Mouse (Mus musculus): ENCODE measurements at regions not wholly inside any gene's neighbourhood (a gene's known extent, or its start where the extent isn't known, plus 50 kb on each side); places are given as distances from the start of the nearest gene placed in this dataset.

DNA sequence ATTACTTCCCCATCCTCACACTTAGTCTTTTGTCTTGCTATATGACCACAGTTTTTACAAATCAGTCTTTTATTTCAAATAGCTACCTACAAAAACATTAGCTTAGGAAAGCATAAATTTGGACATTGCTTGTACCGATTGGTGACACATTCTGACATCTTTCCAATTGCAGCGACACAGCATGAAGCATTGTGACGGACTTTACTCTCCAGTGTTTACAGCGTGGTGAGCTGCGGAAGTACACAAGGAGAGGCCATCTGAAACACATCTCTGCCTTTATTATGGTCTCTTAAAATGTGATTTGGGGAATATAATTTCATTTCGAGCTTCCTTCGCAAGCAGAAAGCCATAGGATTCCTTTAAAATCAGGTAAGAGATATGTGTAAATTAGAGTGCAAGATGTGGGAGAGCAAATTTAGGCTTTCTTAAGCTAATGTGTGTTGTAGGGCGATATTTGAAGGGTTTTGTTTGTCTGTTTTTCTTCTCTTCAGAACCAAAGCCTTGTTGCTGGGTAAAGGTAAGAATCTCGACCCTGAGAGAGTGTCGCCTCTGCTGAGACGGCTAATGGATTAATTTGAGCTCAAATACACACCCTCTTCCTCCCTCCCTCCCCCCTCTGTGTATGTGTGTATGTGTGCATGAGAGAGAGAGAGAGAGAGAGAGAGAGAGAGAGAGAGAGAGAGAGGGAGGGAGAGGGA is 126.3 kb upstream of the Med14 start:
- H3ac ChIP-seq (ENCODE audit: control insufficient read depth, insufficient read length), result no peak overlapping the region
- no peaks in the 10 kb centered on the region for H3K27me3 ChIP-seq (ENCODE audit: control insufficient read depth, insufficient read depth, insufficient read length)
- H3K79me2 ChIP-seq (ENCODE audit: control insufficient read depth, insufficient read depth), result no peaks in the 10 kb centered on the region
- H3K4me2 ChIP-seq (ENCODE audit: low read depth), result no peak overlapping the region
- no peak for TF ChIP-seq TCF3 (IDR thresholded peaks at IDR 0.05; ENCODE audit: insufficient read length, low read depth)
- TF ChIP-seq SRF (IDR thresholded peaks at IDR 0.05; ENCODE audit: control insufficient read depth, insufficient read length, low read depth), result no peak
- no peak for TF ChIP-seq MYOD1 (IDR thresholded peaks at IDR 0.05; ENCODE audit: control insufficient read depth in 1 of 3, insufficient read length in 2 of 3, low read depth in 2 of 3)
- TF ChIP-seq TCF12 (IDR thresholded peaks at IDR 0.05; ENCODE audit: insufficient read depth, poor library complexity, severe bottlenecking), result no peak
- TF ChIP-seq MYOG (IDR thresholded peaks at IDR 0.05; ENCODE audit: control insufficient read depth in 1 of 3, insufficient read depth in 1 of 3, insufficient read length in 2 of 3, low read depth in 2 of 3), result no peak
- TF ChIP-seq E2F4 (IDR thresholded peaks at IDR 0.05; ENCODE audit: insufficient read depth), result no peak
- no peak for TF ChIP-seq CEBPB (IDR thresholded peaks at IDR 0.05; ENCODE audit: insufficient read depth, poor library complexity, severe bottlenecking)
- TF ChIP-seq POLR2A (IDR thresholded peaks at IDR 0.05; ENCODE audit: insufficient read length, low read depth), result no peak
- no peak for TF ChIP-seq POLR2AphosphoS2 (IDR thresholded peaks at IDR 0.05; ENCODE audit: insufficient read length, low read depth)
- no peak overlapping the region for H3K4me3 ChIP-seq
- no peaks in the 10 kb centered on the region for H3K36me3 ChIP-seq (ENCODE audit: control insufficient read depth, insufficient read depth)

GRCm38 (mm10) chrX:12887516-12887915 is 125.6 kb upstream of the Med14 start:
- no peaks in the 10 kb centered on the region for H3K36me3 ChIP-seq (ENCODE audit: control insufficient read depth, insufficient read depth)
- no peak overlapping the region for H3K4me3 ChIP-seq
- TF ChIP-seq TCF12 (IDR thresholded peaks at IDR 0.05; ENCODE audit: insufficient read depth, poor library complexity, severe bottlenecking) (no peak), SRF (IDR thresholded peaks at IDR 0.05; ENCODE audit: control insufficient read depth, insufficient read length, low read depth) (no peak), USF1 (IDR thresholded peaks at IDR 0.05; ENCODE audit: low read depth) (no peak), CEBPB (IDR thresholded peaks at IDR 0.05; ENCODE audit: insufficient read depth, poor library complexity, severe bottlenecking) (no peak), MYOG (IDR thresholded peaks at IDR 0.05; ENCODE audit: control insufficient read depth in 1 of 3, insufficient read depth in 1 of 3, insufficient read length in 2 of 3, low read depth in 2 of 3) (no peak), POLR2A (IDR thresholded peaks at IDR 0.05; ENCODE audit: insufficient read length, low read depth) (no peak), MAX (IDR thresholded peaks at IDR 0.05; ENCODE audit: low read depth) (no peak), MYOD1 (IDR thresholded peaks at IDR 0.05; ENCODE audit: control insufficient read depth in 1 of 3, insufficient read length in 2 of 3, low read depth in 2 of 3) (no peak), REST (IDR thresholded peaks at IDR 0.05; ENCODE audit: insufficient read depth, insufficient read length) (no peak), E2F4 (IDR thresholded peaks at IDR 0.05; ENCODE audit: insufficient read depth) (no peak), TCF3 (IDR thresholded peaks at IDR 0.05; ENCODE audit: insufficient read length, low read depth) (no peak), POLR2AphosphoS2 (IDR thresholded peaks at IDR 0.05; ENCODE audit: insufficient read length, low read depth) (no peak)
- no peaks in the 10 kb centered on the region for H3K27me3 ChIP-seq (ENCODE audit: control insufficient read depth, insufficient read depth, insufficient read length)
- H3ac ChIP-seq (ENCODE audit: control insufficient read depth, insufficient read length), result no peak overlapping the region
- no peaks in the 10 kb centered on the region for H3K79me2 ChIP-seq (ENCODE audit: control insufficient read depth, insufficient read depth)
- H3K4me2 ChIP-seq (ENCODE audit: low read depth), result no peak overlapping the region

GRCm38 (mm10) chrX:12886160-12887048 is 124.5 kb upstream of the Med14 start:
- no peaks in the 10 kb centered on the region for H3K36me3 ChIP-seq (ENCODE audit: control insufficient read depth, insufficient read depth)
- H3K27me3 ChIP-seq (ENCODE audit: control insufficient read depth, insufficient read depth, insufficient read length), result no peaks in the 10 kb centered on the region
- H3ac ChIP-seq (ENCODE audit: control insufficient read depth, insufficient read length), result no peak overlapping the region
- H3K4me2 ChIP-seq (ENCODE audit: low read depth), result no peak overlapping the region
- H3K4me3 ChIP-seq, result no peak overlapping the region
- no peak for TF ChIP-seq POLR2A (IDR thresholded peaks at IDR 0.05; ENCODE audit: insufficient read length, low read depth)
- TF ChIP-seq REST (IDR thresholded peaks at IDR 0.05; ENCODE audit: insufficient read depth, insufficient read length), result no peak
- no peak for TF ChIP-seq USF1 (IDR thresholded peaks at IDR 0.05; ENCODE audit: low read depth)
- TF ChIP-seq E2F4 (IDR thresholded peaks at IDR 0.05; ENCODE audit: insufficient read depth), result no peak
- TF ChIP-seq TCF3 (IDR thresholded peaks at IDR 0.05; ENCODE audit: insufficient read length, low read depth), result no peak
- TF ChIP-seq TCF12 (IDR thresholded peaks at IDR 0.05; ENCODE audit: insufficient read depth, poor library complexity, severe bottlenecking), result no peak
- no peak for TF ChIP-seq SRF (IDR thresholded peaks at IDR 0.05; ENCODE audit: control insufficient read depth, insufficient read length, low read depth)
- TF ChIP-seq MYOD1 (IDR thresholded peaks at IDR 0.05; ENCODE audit: control insufficient read depth in 1 of 3, insufficient read length in 2 of 3, low read depth in 2 of 3), result no peak
- no peak for TF ChIP-seq MAX (IDR thresholded peaks at IDR 0.05; ENCODE audit: low read depth)
- no peak for TF ChIP-seq MYOG (IDR thresholded peaks at IDR 0.05; ENCODE audit: control insufficient read depth in 1 of 3, insufficient read depth in 1 of 3, insufficient read length in 2 of 3, low read depth in 2 of 3)
- no peak for TF ChIP-seq CEBPB (IDR thresholded peaks at IDR 0.05; ENCODE audit: insufficient read depth, poor library complexity, severe bottlenecking)
- no peak for TF ChIP-seq POLR2AphosphoS2 (IDR thresholded peaks at IDR 0.05; ENCODE audit: insufficient read length, low read depth)
- no peaks in the 10 kb centered on the region for H3K79me2 ChIP-seq (ENCODE audit: control insufficient read depth, insufficient read depth)

- H3K36me3 ChIP-seq (ENCODE audit: control insufficient read depth, insufficient read depth), result no peaks in the 10 kb centered on the region
- H3K4me3 ChIP-seq, result no peak overlapping the region
- no peak for TF ChIP-seq POLR2AphosphoS2 (IDR thresholded peaks at IDR 0.05; ENCODE audit: insufficient read length, low read depth)
- no peak for TF ChIP-seq REST (IDR thresholded peaks at IDR 0.05; ENCODE audit: insufficient read depth, insufficient read length)
- TF ChIP-seq POLR2A (IDR thresholded peaks at IDR 0.05; ENCODE audit: insufficient read length, low read depth), result no peak
- no peak for TF ChIP-seq MAX (IDR thresholded peaks at IDR 0.05; ENCODE audit: low read depth)
- no peak overlapping the region for H3ac ChIP-seq (ENCODE audit: control insufficient read depth, insufficient read length)
- no peak overlapping the region for H3K4me2 ChIP-seq (ENCODE audit: low read depth)
- no peaks in the 10 kb centered on the region for H3K79me2 ChIP-seq (ENCODE audit: control insufficient read depth, insufficient read depth)
- no peaks in the 10 kb centered on the region for H3K27me3 ChIP-seq (ENCODE audit: control insufficient read depth, insufficient read depth, insufficient read length)
These were observed 117.4 kb upstream of the Med14 start for GRCm38 (mm10) chrX:12879233-12879632.

Measured in myocyte (in vitro differentiated cells).